Mouse (Mus musculus) MEL (cell line): ENCODE measurements around the gene Anxa4. TPM values are rescaled to one million over a fixed set of nuclear protein-coding genes. Genes with fewer than 3 reads are reported as not detected.

Source experiments
- DNase-seq: peaks from one replicate; pipeline ENCODE4 v3.0.0; 2011; ENCODE audit warnings: low read depth, low spot score
- H3K27ac ChIP-seq: 2 replicates; pipeline ENCODE4 v1.5.1; 2012; ENCODE audit warnings: low read depth, mild to moderate bottlenecking, control low read depth, low read length, moderate library complexity; ENCODE audit not compliant: control insufficient read depth
- H3K27me3 ChIP-seq, 2 experiments: fragments of 150-350 bp in 1 of 2; sonication (generic) in 1 of 2; 2 replicates each; pipeline ENCODE4 v1.6.1; 2012; ENCODE audit warnings: low read length in 2 of 2, mild to moderate bottlenecking in 2 of 2, improper control_type of control experiment in 1 of 2, moderate library complexity in 1 of 2; ENCODE audit not compliant: insufficient read depth in 2 of 2, control insufficient read depth in 1 of 2
- H3K36me3 ChIP-seq, 2 experiments: 2 replicates each; pipeline ENCODE4 v1.6.1; 2012 to 2014; ENCODE audit warnings: low read length in 2 of 2, improper control_type of control experiment in 1 of 2, inconsistent platforms in 1 of 2, mild to moderate bottlenecking in 1 of 2; ENCODE audit not compliant: insufficient read depth in 2 of 2, control insufficient read depth in 1 of 2
- H3K4me1 ChIP-seq, 2 experiments: fragments of 150-350 bp in 1 of 2; sonication (generic) in 1 of 2; 2 replicates each; pipeline ENCODE4 v1.6.1; 2012; ENCODE audit warnings: low read length in 2 of 2, improper control_type of control experiment in 1 of 2, mild to moderate bottlenecking in 1 of 2; ENCODE audit not compliant: insufficient read depth in 2 of 2, control insufficient read depth in 1 of 2
- H3K4me3 ChIP-seq, 2 experiments: fragments of 150-350 bp in 1 of 2; sonication (generic) in 1 of 2; 2 replicates each; pipeline ENCODE4 v1.5.1; 2012; ENCODE audit warnings: low read depth in 2 of 2, low read length in 2 of 2, mild to moderate bottlenecking in 2 of 2, moderate library complexity in 2 of 2, control low read depth in 1 of 2, improper control_type of control experiment in 1 of 2; ENCODE audit not compliant: control insufficient read depth in 1 of 2, insufficient read depth in 1 of 2
- H3K79me2 ChIP-seq: 2 replicates; pipeline ENCODE4 v1.6.1; 2012; ENCODE audit warnings: mild to moderate bottlenecking, low read length, moderate library complexity; ENCODE audit not compliant: control insufficient read depth, poor library complexity, insufficient read depth
- H3K9ac ChIP-seq: 2 replicates; pipeline ENCODE4 v1.6.1; 2012; ENCODE audit warnings: low read depth, mild to moderate bottlenecking, control low read depth, low read length, moderate library complexity; ENCODE audit not compliant: control insufficient read depth, poor library complexity, severe bottlenecking
- H3K9me3 ChIP-seq: fragments of 150-350 bp; sonication (generic); replicated peaks from 2 replicates; pipeline ENCODE4 v1.6.1; 2012; ENCODE audit warnings: mild to moderate bottlenecking, low read length, improper control_type of control experiment, moderate library complexity; ENCODE audit not compliant: insufficient read depth
- BHLHE40 ChIP-seq: IDR thresholded peaks from 2 replicates; pipeline ENCODE4 v1.6.1; 2012; ENCODE audit warnings: low read depth, mild to moderate bottlenecking, inconsistent platforms, low read length, improper control_type of control experiment, borderline replicate concordance
- CHD1 ChIP-seq: IDR thresholded peaks from 2 replicates; pipeline ENCODE4 v1.6.1; 2012; ENCODE audit warnings: low read depth, mild to moderate bottlenecking, inconsistent platforms, low read length, improper control_type of control experiment
- CHD2 ChIP-seq: IDR thresholded peaks from 2 replicates; pipeline ENCODE4 v1.6.1; 2011; ENCODE audit warnings: low read length, improper control_type of control experiment
- CTCF ChIP-seq, 3 experiments: IDR thresholded peaks in 2 of 3; conservative IDR thresholded peaks in 1 of 3; 2 replicates each; pipeline ENCODE4 v1.5.1; 2011 to 2012; ENCODE audit warnings: low read length in 3 of 3, low read depth in 2 of 3, mild to moderate bottlenecking in 2 of 3, improper control_type of control experiment in 1 of 3, inconsistent platforms in 1 of 3, mixed read lengths in 1 of 3, moderate library complexity in 1 of 3; ENCODE audit not compliant: control insufficient read depth in 1 of 3, insufficient read depth in 1 of 3, poor library complexity in 1 of 3, severe bottlenecking in 1 of 3
- E2F4 ChIP-seq: IDR thresholded peaks from 2 replicates; pipeline ENCODE4 v1.6.1; 2011; ENCODE audit warnings: low read depth, low read length, improper control_type of control experiment, borderline replicate concordance
- EP300 ChIP-seq, 2 experiments: IDR thresholded peaks; 2 replicates each; pipeline ENCODE4 v1.6.1; 2011; ENCODE audit warnings: improper control_type of control experiment in 2 of 2, low read length in 2 of 2, low read depth in 1 of 2, mild to moderate bottlenecking in 1 of 2
- GABPA ChIP-seq: IDR thresholded peaks from 2 replicates; pipeline ENCODE4 v1.6.1; 2012; ENCODE audit warnings: low read depth, mild to moderate bottlenecking, inconsistent platforms, low read length, improper control_type of control experiment, moderate library complexity
- GATA1 ChIP-seq: IDR thresholded peaks from 2 replicates; pipeline ENCODE4 v1.6.1; 2011; ENCODE audit warnings: low read depth, low read length, improper control_type of control experiment
- HCFC1 ChIP-seq: IDR thresholded peaks from 2 replicates; pipeline ENCODE4 v1.6.1; 2012; ENCODE audit warnings: low read depth, mild to moderate bottlenecking, inconsistent platforms, low read length, improper control_type of control experiment, moderate library complexity
- KAT2A ChIP-seq: conservative IDR thresholded peaks from 2 replicates; pipeline ENCODE4 v1.6.1; 2012; ENCODE audit warnings: low read depth, low read length, improper control_type of control experiment, inconsistent platforms
- MAFK ChIP-seq: IDR thresholded peaks from 2 replicates; pipeline ENCODE4 v1.6.1; 2011; ENCODE audit warnings: low read depth, mild to moderate bottlenecking, low read length, improper control_type of control experiment, borderline replicate concordance
- MAX ChIP-seq: IDR thresholded peaks from 2 replicates; pipeline ENCODE4 v1.6.1; 2011; ENCODE audit warnings: low read length, improper control_type of control experiment
- MAZ ChIP-seq: IDR thresholded peaks from 2 replicates; pipeline ENCODE4 v1.6.1; 2012; ENCODE audit warnings: low read depth, mild to moderate bottlenecking, inconsistent platforms, low read length, improper control_type of control experiment
- MEF2A ChIP-seq: IDR thresholded peaks from 2 replicates; pipeline ENCODE4 v1.6.1; 2014; ENCODE audit warnings: low read depth, mild to moderate bottlenecking, inconsistent platforms, low read length, improper control_type of control experiment; ENCODE audit not compliant: poor library complexity, insufficient replicate concordance, severe bottlenecking; ENCODE audit errors: extremely low read depth
- MYB ChIP-seq: IDR thresholded peaks from 2 replicates; pipeline ENCODE4 v1.6.1; 2011; ENCODE audit warnings: mild to moderate bottlenecking, low read depth, low read length, improper control_type of control experiment
- NELFE ChIP-seq: IDR thresholded peaks from 2 replicates; pipeline ENCODE4 v1.6.1; 2011; ENCODE audit warnings: low read depth, low read length, improper control_type of control experiment
- NRF1 ChIP-seq: IDR thresholded peaks from 2 replicates; pipeline ENCODE4 v1.6.1; 2014; ENCODE audit warnings: low read depth, mild to moderate bottlenecking, inconsistent platforms, low read length, improper control_type of control experiment, moderate library complexity; ENCODE audit not compliant: poor library complexity, insufficient read depth, severe bottlenecking
- POLR2AphosphoS2 ChIP-seq: IDR thresholded peaks from 2 replicates; pipeline ENCODE4 v1.6.1; 2011; ENCODE audit warnings: low read length, improper control_type of control experiment
- RAD21 ChIP-seq: IDR thresholded peaks from 2 replicates; pipeline ENCODE4 v1.6.1; 2011; ENCODE audit warnings: mild to moderate bottlenecking, low read depth, low read length, improper control_type of control experiment
- SIN3A ChIP-seq: IDR thresholded peaks from 2 replicates; pipeline ENCODE4 v1.6.1; 2012; ENCODE audit warnings: low read length, improper control_type of control experiment, inconsistent platforms
- SMC3 ChIP-seq: IDR thresholded peaks from 2 replicates; pipeline ENCODE4 v1.6.1; 2011; ENCODE audit warnings: low read depth, low read length, improper control_type of control experiment
- TCF12 ChIP-seq: IDR thresholded peaks from 2 replicates; pipeline ENCODE4 v1.6.1; 2014; ENCODE audit warnings: low read depth, mild to moderate bottlenecking, inconsistent platforms, low read length, improper control_type of control experiment, moderate library complexity
- USF1 ChIP-seq: IDR thresholded peaks from 2 replicates; pipeline ENCODE4 v1.6.1; 2014; ENCODE audit warnings: low read depth, mild to moderate bottlenecking, inconsistent platforms, low read length, improper control_type of control experiment, moderate library complexity
- USF2 ChIP-seq, 2 experiments: IDR thresholded peaks; 2 replicates each; pipeline ENCODE4 v1.6.1; 2011 to 2012; ENCODE audit warnings: improper control_type of control experiment in 2 of 2, low read length in 2 of 2, borderline replicate concordance in 1 of 2, inconsistent platforms in 1 of 2, low read depth in 1 of 2, mild to moderate bottlenecking in 1 of 2; ENCODE audit not compliant: insufficient read depth in 1 of 2
- ZC3H11A ChIP-seq: IDR thresholded peaks from 2 replicates; pipeline ENCODE4 v1.6.1; 2012; ENCODE audit warnings: low read depth, mild to moderate bottlenecking, inconsistent platforms, low read length, improper control_type of control experiment
- ZMIZ1 ChIP-seq: IDR thresholded peaks from 2 replicates; pipeline ENCODE4 v1.6.1; 2012; ENCODE audit warnings: low read depth, mild to moderate bottlenecking, inconsistent platforms, low read length, improper control_type of control experiment, moderate library complexity
- polyA plus RNA-seq, 2 experiments: library from polyadenylated mRNA; stranded (reverse) in 1 of 2; unstranded in 1 of 2; fragments of >175 nt in 1 of 2; fragments of >200 nt in 1 of 2; gene quantifications; 2 replicates each; pipeline versions ENCODE4 v1.2.1 to v1.2.4; 2012; ENCODE audit warnings: low replicate concordance in 2 of 2, low read depth in 1 of 2; ENCODE audit not compliant: insufficient read length in 2 of 2, insufficient read depth in 1 of 2, missing spikeins in 1 of 2
- total RNA-seq: library from RNA; depleted of rRNA; stranded (reverse); fragments of 300-350 nt; gene quantifications from 2 replicates; pipeline ENCODE4 v1.2.3, GENCODE M21; 2012

The Anxa4 gene
- total and polyA plus RNA-seq, 3 experiments = 31.1 to 176 (median 53.6) TPM

DNA sequence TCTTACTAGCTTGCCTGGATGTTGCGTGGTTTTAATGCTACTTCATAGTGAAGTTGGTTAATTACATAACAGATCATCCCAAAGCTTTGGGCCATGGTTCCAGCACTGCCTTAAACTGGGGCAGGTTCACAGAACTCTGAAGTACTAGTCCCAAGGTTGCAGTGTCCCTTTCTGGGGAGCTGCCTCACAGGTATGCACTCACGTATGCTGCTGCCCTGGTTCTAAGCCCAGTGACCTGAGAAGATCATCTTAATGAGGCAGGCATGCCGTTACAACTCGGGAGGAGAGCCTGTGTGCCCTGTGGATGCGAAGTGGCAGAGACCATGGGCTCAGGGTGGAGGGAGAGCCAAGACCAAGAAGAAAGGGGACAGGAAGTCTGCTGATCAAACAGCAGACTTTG, 26.5 kb upstream of the Anxa4 start (continued):
- TF ChIP-seq NELFE = no peak
- TF ChIP-seq E2F4 = no peak
- TF ChIP-seq CHD1 = no peak
- no peak for TF ChIP-seq USF1

DNA sequence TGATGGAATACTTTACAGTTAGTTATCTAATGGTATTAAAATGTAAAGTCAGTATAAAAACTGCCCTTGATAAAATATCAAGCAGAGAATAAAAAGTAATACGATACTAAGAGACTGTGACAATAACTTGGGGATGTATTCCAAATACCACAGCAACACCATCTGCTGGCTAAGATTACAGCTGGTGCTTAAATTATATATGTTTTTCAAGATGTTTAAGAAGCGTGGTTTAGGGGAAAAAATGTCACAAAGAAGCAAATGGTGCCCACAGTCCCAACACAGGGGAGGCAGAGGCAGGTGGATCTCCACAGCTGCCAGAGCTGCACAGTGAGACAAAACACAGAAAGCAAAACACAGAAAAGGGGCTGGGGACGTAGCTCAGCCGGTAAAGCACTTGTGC, 25.5 kb upstream of the Anxa4 start:
- no peak for TF ChIP-seq POLR2AphosphoS2
- TF ChIP-seq GABPA = no peak
- no peak for TF ChIP-seq TCF12
- TF ChIP-seq MEF2A = no peak
- no peak for TF ChIP-seq GATA1
- TF ChIP-seq NRF1 = no peak
- no peak for TF ChIP-seq MYB
- TF ChIP-seq CHD1 = no peak
- no peak for TF ChIP-seq BHLHE40
- TF ChIP-seq SIN3A = no peak
- no peak for TF ChIP-seq MAZ
- TF ChIP-seq USF2 (IDR thresholded peaks at IDR 0.05; ENCODE audit: borderline replicate concordance in 1 of 2, insufficient read depth in 1 of 2, low read depth in 1 of 2, low read length in 2 of 2) = no peak
- TF ChIP-seq MAFK = no peak
- H3K36me3 ChIP-seq = no peaks in the 10 kb centered on the region; a peak in 2 of 4 replicates
- no peak overlapping the region for H3K9ac ChIP-seq
- H3K79me2 ChIP-seq = no peaks in the 10 kb centered on the region
- H3K4me3 ChIP-seq = no peak overlapping the region
- H3K27me3 ChIP-seq = no peaks in the 10 kb centered on the region
- H3K27ac ChIP-seq = no peak overlapping the region
- DNase-seq = no peak
- H3K9me3 ChIP-seq = no peaks in the 10 kb centered on the region
- peaks cover 6 to 8% of the 10 kb centered on the region in 2 experiments; a peak in 3 of 4 replicates for H3K4me1 ChIP-seq

DNA sequence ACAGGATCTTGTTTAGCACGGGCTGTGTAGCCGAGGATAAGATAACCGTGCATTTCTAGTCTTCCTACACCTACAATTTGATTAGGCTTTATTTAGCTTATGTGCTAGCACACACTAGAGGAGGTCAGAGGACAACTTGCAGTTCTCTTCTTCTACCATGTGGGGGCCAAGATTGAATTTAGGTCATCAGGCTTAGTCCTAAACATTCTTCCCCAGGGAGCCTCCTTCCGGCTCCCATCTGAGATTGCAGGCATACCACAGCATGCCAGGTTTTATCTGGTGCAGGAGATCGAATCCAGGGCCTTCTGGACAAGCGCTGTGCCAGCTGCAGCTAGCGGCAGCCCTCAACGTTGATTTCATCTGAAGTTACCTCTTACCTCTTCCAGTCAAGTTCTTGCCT, 23.2 kb upstream of the Anxa4 start:
- no peak overlapping the region for H3K9ac ChIP-seq
- no peak overlapping the region; a peak in 1 of 4 replicates for H3K4me3 ChIP-seq
- H3K9me3 ChIP-seq = no peaks in the 10 kb centered on the region
- no peaks in the 10 kb centered on the region for H3K27me3 ChIP-seq
- no peaks in the 10 kb centered on the region; a peak in 2 of 4 replicates for H3K36me3 ChIP-seq
- no peak overlapping the region for H3K27ac ChIP-seq
- H3K4me1 ChIP-seq = peaks cover 9 to 15% of the 10 kb centered on the region in 2 experiments; a peak in 3 of 4 replicates
- H3K79me2 ChIP-seq = no peaks in the 10 kb centered on the region
- peak in 1 of 2 experiments; percentile 35; a peak in 2 of 4 replicates for TF ChIP-seq EP300 (IDR thresholded peaks at IDR 0.05; ENCODE audit: low read depth in 1 of 2, low read length in 2 of 2)
- TF ChIP-seq ZMIZ1 = no peak
- peak; percentile 30; the same call in 1 of the 2 replicates for TF ChIP-seq BHLHE40
- peak; percentile 29; the same call in 1 of the 2 replicates for TF ChIP-seq SIN3A
- no peak for TF ChIP-seq KAT2A
- peak in 2 of 3 experiments; percentile 76 to 79; a peak in 4 of 6 replicates for TF ChIP-seq CTCF (IDR thresholded peaks at IDR 0.05 in 2 of 3, conservative IDR thresholded peaks at IDR 0.05 in 1 of 3; ENCODE audit: control insufficient read depth in 1 of 3, insufficient read depth in 1 of 3, low read depth in 2 of 3, low read length in 3 of 3, poor library complexity in 1 of 3, severe bottlenecking in 1 of 3)
- peak; percentile 72 for TF ChIP-seq SMC3
- TF ChIP-seq HCFC1 = peak; percentile 32; the same call in 1 of the 2 replicates
- peak; percentile 41; the same call in 1 of the 2 replicates for TF ChIP-seq MAX
- 0 out of 2 replicates have a peak, but pooled peaks have one; percentile 24 for TF ChIP-seq GATA1
- TF ChIP-seq CHD2 = no peak
- TF ChIP-seq RAD21 = peak; percentile 47
- peak; percentile 34 for TF ChIP-seq ZC3H11A
- DNase-seq = peak; percentile 76
